Mouse (Mus musculus): ENCODE measurements around the gene Ap2a2. TPM values are rescaled to one million over a fixed set of nuclear protein-coding genes. Genes with fewer than 3 reads are reported as not detected.
"Not testable (repeated sequence)": the region's sequence is repeated elsewhere in the genome, so short reads cannot be mapped to it uniquely, and the experiment has no call there.

Gene Ap2a2
- total RNA-seq, 2 experiments from 2014 or later, result 191 to 201 TPM

DNA sequence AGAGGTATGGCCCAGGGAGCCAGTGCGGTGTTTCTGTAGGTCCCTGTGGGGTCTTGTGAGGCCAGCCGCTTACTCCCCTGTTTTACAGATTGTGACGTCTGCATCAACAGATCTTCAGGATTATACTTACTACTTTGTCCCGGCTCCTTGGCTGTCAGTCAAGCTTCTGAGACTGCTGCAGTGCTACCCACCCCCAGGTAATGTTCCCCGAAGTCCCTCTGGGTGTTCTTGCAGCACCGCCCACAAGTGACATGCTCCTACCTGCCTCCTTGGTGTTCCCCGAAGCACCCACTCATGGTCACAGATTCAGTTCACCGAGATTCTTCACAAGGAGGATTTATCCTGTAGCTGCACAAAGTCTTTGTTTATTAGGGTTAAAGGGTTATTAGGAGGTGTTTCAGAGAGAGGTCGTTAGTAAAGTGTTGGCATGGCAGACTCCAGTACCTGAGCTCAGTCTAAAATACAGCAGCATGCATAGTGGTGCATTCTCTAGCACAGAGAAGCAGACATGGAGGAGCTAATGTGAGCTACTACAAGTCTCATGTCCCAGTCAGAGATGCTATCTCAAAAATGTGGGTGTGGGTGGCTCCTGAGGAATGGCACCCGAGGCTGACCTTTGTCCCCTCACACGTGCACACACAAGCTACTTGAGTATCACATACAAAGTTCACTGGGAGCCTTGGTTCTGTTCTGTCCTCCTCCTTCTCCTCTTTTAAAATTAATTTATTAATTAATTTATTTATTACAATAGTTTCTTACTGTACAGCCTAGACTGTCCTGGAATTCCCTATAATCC lies 47.9 kb downstream of the Ap2a2 start:
- H3K4me3 ChIP-seq, result no peak overlapping the region
- no peak overlapping the region for H3K27ac ChIP-seq
- no peak for TF ChIP-seq CTCF (IDR thresholded peaks at IDR 0.05)
- peak in 1 of 2 experiments; percentile 32 for DNase-seq (ENCODE audit: extremely low spot score in 1 of 2, low spot score in 2 of 2)
- intact Hi-C loops (cut with DNase I), result no loop called here

- Histone ChIP-seq H3K4me3 (no peak overlapping the region), H3K27ac (no peak overlapping the region)
- no peak for DNase-seq (ENCODE audit: extremely low spot score in 1 of 2, low spot score in 2 of 2)
- no peak for TF ChIP-seq CTCF (IDR thresholded peaks at IDR 0.05)
- intact Hi-C loops (cut with DNase I), result no loop called here
Observed at GRCm38 (mm10) chr7:141611711-141612370, 49.9 kb downstream of the Ap2a2 start.

GRCm38 (mm10) chr7:141612371-141612760 lies 50.4 kb downstream of the Ap2a2 start:
- no peak overlapping the region for H3K4me3 ChIP-seq
- H3K27ac ChIP-seq, result no peak overlapping the region
- no peak for TF ChIP-seq CTCF (IDR thresholded peaks at IDR 0.05)
- intact Hi-C loops (cut with DNase I), result no loop called here
- no peak for DNase-seq (ENCODE audit: extremely low spot score in 1 of 2, low spot score in 2 of 2)

DNA sequence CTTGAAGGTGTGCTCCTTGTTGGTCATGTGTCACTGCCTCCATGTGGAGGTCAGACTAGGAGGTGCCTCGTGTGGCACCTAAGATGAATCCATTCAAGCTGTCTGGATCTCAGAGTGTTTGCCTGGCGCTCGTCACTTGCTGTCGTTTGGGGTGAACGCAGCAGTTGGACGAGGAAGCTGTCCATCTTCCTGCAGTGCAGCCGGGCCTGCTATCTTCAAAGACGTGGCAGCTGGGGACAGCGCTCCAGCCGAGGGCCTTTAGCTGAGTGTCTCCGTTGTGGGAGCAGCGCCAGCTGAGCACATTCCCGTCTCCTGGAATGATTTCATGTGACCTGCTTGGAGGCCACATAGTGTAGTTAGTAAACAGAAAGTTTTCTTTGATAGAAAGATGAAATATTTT lies 50.8 kb downstream of the Ap2a2 start:
- no peak for DNase-seq (ENCODE audit: extremely low spot score in 1 of 2, low spot score in 2 of 2)
- no peak for TF ChIP-seq CTCF (IDR thresholded peaks at IDR 0.05)
- Histone ChIP-seq H3K4me3 (no peak overlapping the region), H3K27ac (no peak overlapping the region)
- intact Hi-C loops (cut with DNase I), result no loop called here

GRCm38 (mm10) chr7:141614329-141614832 lies 52.4 kb downstream of the Ap2a2 start:
- no peak overlapping the region for H3K27ac ChIP-seq
- intact Hi-C loops (cut with DNase I), result no loop called here
- DNase-seq (ENCODE audit: extremely low spot score in 1 of 2, low spot score in 2 of 2), result no peak
- no peak for TF ChIP-seq CTCF (IDR thresholded peaks at IDR 0.05)
- H3K4me3 ChIP-seq, result no peak overlapping the region

DNA sequence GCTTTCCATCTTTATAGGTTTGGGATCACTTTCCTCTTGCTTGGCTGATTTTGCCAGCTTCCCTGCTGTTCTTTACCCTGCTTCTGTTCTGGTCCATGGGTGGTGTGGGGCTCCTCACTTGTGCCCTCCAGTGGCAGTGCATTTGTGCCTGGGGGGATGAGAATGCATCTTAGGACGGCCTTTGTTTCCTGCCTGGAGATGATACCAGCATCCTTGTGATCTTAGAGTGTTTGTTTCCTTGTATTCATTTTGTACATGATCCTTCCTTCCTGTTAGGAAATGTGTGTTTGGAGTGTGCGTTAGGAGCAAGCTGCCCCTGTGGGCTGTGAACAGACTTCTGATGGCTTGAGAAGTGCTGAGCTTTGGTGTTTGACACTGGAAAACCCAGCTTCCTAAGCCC lies 62.2 kb downstream of the Ap2a2 start:
- H3K4me3 ChIP-seq, result no peak overlapping the region
- no peak overlapping the region for H3K27ac ChIP-seq
- peak; percentile 9; the same call in 1 of the 2 replicates for TF ChIP-seq CTCF (IDR thresholded peaks at IDR 0.05)
- DNase-seq (ENCODE audit: extremely low spot score in 1 of 2, low spot score in 2 of 2), result no peak
- intact Hi-C loops (cut with DNase I), result no loop called here

DNA sequence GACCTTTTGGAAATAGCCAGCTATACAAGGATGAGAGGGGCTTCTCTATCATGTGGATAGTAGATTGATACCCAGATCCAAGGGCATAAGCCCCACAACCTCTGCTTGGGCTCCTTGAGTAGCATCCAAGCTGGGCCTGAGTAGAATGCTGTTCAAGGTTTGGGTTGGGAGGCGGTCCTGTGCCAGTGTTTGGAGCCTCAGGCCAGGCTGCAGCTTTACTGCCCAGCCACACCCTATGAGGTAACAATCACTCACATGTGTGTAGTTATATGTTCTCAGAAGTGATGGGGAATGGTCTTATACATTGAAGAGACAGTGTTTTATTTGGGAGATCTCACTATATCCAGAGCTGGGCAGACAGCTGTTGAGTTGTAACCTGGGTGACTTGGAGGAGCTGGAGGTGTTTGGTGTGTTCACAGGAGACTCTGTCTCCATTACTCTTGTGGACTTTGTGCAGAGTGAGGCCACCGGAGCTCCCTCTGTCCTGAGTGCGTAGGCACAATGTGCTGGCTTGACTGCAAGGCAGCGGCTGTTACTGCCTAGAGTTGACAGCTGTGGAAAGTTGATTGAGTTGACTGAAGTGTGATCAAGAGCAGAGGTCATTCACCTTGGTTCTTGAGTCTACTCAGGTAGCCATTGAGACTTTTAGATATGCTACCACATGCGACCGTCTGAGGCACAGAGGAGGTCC lies 63.3 kb downstream of the Ap2a2 start:
- no peak for TF ChIP-seq CTCF (IDR thresholded peaks at IDR 0.05)
- H3K27ac ChIP-seq, result no peak overlapping the region

DNA sequence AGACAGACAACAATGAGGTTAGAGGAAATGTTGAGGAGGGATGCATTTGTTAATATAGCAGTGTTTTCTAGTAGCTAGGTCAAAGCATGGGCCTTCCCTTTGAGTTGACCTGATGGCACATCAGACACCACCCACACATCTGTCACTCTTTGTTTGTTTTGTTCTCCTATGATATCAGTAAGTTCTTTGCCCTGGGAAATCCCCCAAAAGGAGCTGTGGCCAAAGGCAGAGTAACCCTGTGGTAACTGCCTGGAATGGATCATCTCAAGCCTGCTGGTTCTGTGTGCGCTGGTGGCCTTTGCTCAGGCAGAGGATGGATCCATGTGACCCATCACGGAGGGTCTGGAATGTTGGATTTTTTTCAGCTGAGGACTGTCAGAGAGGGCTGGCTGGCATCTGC lies 66.0 kb downstream of the Ap2a2 start:
- intact Hi-C loops (cut with DNase I), result no loop called here
- no peak overlapping the region for H3K27ac ChIP-seq
- no peak for TF ChIP-seq CTCF (IDR thresholded peaks at IDR 0.05)
- DNase-seq (ENCODE audit: extremely low spot score in 1 of 2, low spot score in 2 of 2), result no peak
- no peak overlapping the region for H3K4me3 ChIP-seq

More for the DNA sequence above, 63.3 kb downstream of the Ap2a2 start:
- no peak overlapping the region for H3K4me3 ChIP-seq
- no peak for DNase-seq (ENCODE audit: extremely low spot score in 1 of 2, low spot score in 2 of 2)
- intact Hi-C loops (cut with DNase I), result no loop called here

- TF ChIP-seq CTCF (IDR thresholded peaks at IDR 0.05), result no peak
- no peak for DNase-seq (ENCODE audit: extremely low spot score in 1 of 2, low spot score in 2 of 2)
- Histone ChIP-seq H3K27ac (no peak overlapping the region), H3K4me3 (no peak overlapping the region)
- intact Hi-C loops (cut with DNase I), result no loop called here
Observed at GRCm38 (mm10) chr7:141629241-141629640, 67.3 kb downstream of the Ap2a2 start.

DNA sequence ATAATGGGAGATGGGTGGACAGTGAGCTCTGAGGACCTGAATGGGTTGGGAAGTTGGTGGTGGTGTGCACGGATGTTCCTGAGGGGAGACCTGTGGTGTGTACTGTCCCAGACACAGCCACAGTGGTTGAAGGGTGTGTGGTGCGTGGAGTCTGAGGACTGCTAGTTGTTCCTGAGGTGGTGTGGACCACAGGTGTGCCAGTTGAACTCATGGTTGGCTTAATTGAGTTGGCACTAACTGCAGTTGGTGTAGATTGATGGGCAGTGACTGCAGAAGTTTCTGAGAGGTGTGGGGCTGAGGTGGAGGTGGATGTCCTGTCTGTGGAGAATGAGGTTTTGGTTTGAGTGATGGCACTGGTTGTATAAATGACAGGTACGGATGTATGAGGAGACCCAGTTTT lies 76.1 kb downstream of the Ap2a2 start:
- intact Hi-C loops (cut with DNase I); H3K27ac ChIP-seq; DNase-seq (ENCODE audit: extremely low spot score in 1 of 2, low spot score in 2 of 2); H3K4me3 ChIP-seq: not testable (repeated sequence)

GRCm38 (mm10) chr7:141638513-141639334 lies 76.8 kb downstream of the Ap2a2 start:
- H3K27ac ChIP-seq; intact Hi-C loops (cut with DNase I); H3K4me3 ChIP-seq; DNase-seq (ENCODE audit: extremely low spot score in 1 of 2, low spot score in 2 of 2): not testable (repeated sequence)

DNA sequence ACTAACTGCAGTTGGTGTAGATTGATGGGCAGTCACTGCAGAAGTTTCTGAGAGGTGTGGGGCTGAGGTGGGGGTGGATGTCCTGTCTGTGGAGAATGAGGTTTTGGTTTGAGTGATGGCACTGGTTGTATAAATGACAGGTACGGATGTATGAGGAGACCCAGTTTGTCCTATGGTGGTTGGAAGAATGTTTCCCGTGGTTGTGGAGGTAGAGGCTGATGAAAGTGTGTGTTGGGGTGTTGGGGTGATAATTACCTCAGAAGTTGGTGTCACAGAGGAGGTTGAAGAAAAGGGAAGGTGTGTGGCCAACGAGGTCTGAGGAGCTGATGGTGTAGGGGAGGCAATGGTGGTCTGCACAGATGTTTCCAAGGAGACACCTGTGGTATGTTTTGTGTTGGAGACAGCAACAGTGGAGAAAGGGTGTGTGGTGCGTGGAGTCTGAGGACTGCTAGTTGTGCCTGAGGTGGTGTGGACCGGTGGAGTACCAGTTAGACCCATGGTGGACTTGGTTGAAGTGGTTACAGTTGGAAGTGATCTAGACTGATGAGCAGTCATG lies 77.4 kb downstream of the Ap2a2 start:
- DNase-seq (ENCODE audit: extremely low spot score in 1 of 2, low spot score in 2 of 2), result peak in 1 of 2 experiments; percentile 27
- H3K27ac ChIP-seq; H3K4me3 ChIP-seq; intact Hi-C loops (cut with DNase I): not testable (repeated sequence)

Measured in left cerebral cortex, adult 2 months (tissue).